Comparison of ENCODE assay signal across 14 mouse cellular contexts in genomic region chr2:109960246-109960645, GRCm38 (mm10). TPM values are rescaled to one million over a fixed set of nuclear protein-coding genes. Genes with fewer than 3 reads are reported as not detected.
DNase-seq lines count a peak whose midpoint lies in the region; ATAC-seq and TF ChIP-seq lines count a peak whose summit lies in the region.
"Had no signal": no experiment of that assay in that cellular context is flagged by ENCODE, and none has a peak within 500 bp of the region (broad histone marks: within the 10 kb centered on the region; RNA-seq: fewer than 3 reads in every experiment).

No protein-coding gene starts in this region.

- H3K27ac ChIP-seq in liver, adult 2 months (replicated peaks; ENCODE audit: insufficient read depth, low read depth, low read length), result no peak overlapping the region
- no peak overlapping the region for H3K27ac ChIP-seq in forebrain, postnatal 0 days (ENCODE audit: low read depth, low read length)
- peak overlapping the region; percentile 67 for H3K27ac ChIP-seq in neural tube, embryonic 13.5 days (replicated peaks)
- H3K27ac ChIP-seq in stomach, postnatal 0 days (replicated peaks), result no peak overlapping the region
- H3K27ac ChIP-seq: intestine, embryonic 15.5 days had no signal

- H3K4me2 ChIP-seq in forebrain, postnatal 0 days (ENCODE audit: low read depth), result no peak overlapping the region
- peak overlapping the region; percentile 35; the same call in 1 of the 2 replicates for H3K4me2 ChIP-seq in neural tube, embryonic 13.5 days
- H3K4me2 ChIP-seq in stomach, postnatal 0 days (replicated peaks; ENCODE audit: low read depth), result no peak overlapping the region
- H3K4me2 ChIP-seq: heart, embryonic 15.5 days; intestine, embryonic 15.5 days; liver, embryonic 11.5 days had no signal

- TF ChIP-seq POLR2A in liver, adult 2 months (IDR thresholded peaks at IDR 0.05; ENCODE audit: extremely low read depth, insufficient read depth, low read length), result no peak
- TF ChIP-seq POLR2A in brain, embryonic 14.5 days (IDR thresholded peaks at IDR 0.05; ENCODE audit: borderline replicate concordance, extremely low read depth, insufficient read depth, insufficient read length, poor library complexity, severe bottlenecking), result no peak

- ATAC-seq in forebrain, postnatal 0 days, result peak; percentile 92
- ATAC-seq in neural tube, embryonic 13.5 days (ENCODE audit: low read depth), result peak; percentile 77
- no peak for ATAC-seq in stomach, postnatal 0 days (ENCODE audit: low FRiP score, low TSS enrichment)
- ATAC-seq: intestine, embryonic 15.5 days; lung, postnatal 0 days; Patski had no signal

- H3K9me3 ChIP-seq in forebrain, postnatal 0 days (ENCODE audit: low read length), result no peaks in the 10 kb centered on the region
- H3K9me3 ChIP-seq in neural tube, embryonic 13.5 days, result no peaks in the 10 kb centered on the region
- no peaks in the 10 kb centered on the region for H3K9me3 ChIP-seq in stomach, postnatal 0 days (ENCODE audit: control insufficient read depth, low read length)
- H3K9me3 ChIP-seq: heart, embryonic 15.5 days; intestine, embryonic 15.5 days had no signal

- H3K4me1 ChIP-seq in liver, adult 2 months (ENCODE audit: control insufficient read depth, insufficient read depth, low read length), result peaks cover 31% of the 10 kb centered on the region
- 0 out of 2 replicates have a peak, but pooled peaks cover 3% of the 10 kb centered on the region for H3K4me1 ChIP-seq in forebrain, postnatal 0 days (ENCODE audit: insufficient read depth)
- peaks cover 35% of the 10 kb centered on the region for H3K4me1 ChIP-seq in neural tube, embryonic 13.5 days (replicated peaks)
- H3K4me1 ChIP-seq in stomach, postnatal 0 days (replicated peaks; ENCODE audit: control insufficient read depth, insufficient read depth), result peaks cover 5% of the 10 kb centered on the region; the same call in 1 of the 2 replicates

- no peak overlapping the region for H3K4me3 ChIP-seq in liver, adult 2 months (ENCODE audit: insufficient read depth, low read depth, low read length)
- no peak overlapping the region for H3K4me3 ChIP-seq in forebrain, postnatal 0 days (ENCODE audit: low read depth, low read length)
- no peak overlapping the region for H3K4me3 ChIP-seq in neural tube, embryonic 13.5 days
- no peak overlapping the region for H3K4me3 ChIP-seq in stomach, postnatal 0 days (ENCODE audit: low read depth, low read length)
- H3K4me3 ChIP-seq: heart, embryonic 15.5 days; intestine, embryonic 15.5 days had no signal

- no peaks in the 10 kb centered on the region for H3K36me3 ChIP-seq in liver, adult 2 months (ENCODE audit: control insufficient read depth, insufficient read depth, low read length)
- H3K36me3 ChIP-seq in forebrain, postnatal 0 days (ENCODE audit: insufficient read depth), result no peaks in the 10 kb centered on the region
- no peaks in the 10 kb centered on the region for H3K36me3 ChIP-seq in neural tube, embryonic 13.5 days
- no peaks in the 10 kb centered on the region for H3K36me3 ChIP-seq in stomach, postnatal 0 days (ENCODE audit: control insufficient read depth, insufficient read depth, low read length)
- H3K36me3 ChIP-seq: heart, embryonic 15.5 days; intestine, embryonic 15.5 days had no signal

- 47% methylated on average over 3 of the region's 3 CpGs for WGBS in liver, adult 2 months
- 10% methylated on average over 3 of the region's 3 CpGs for WGBS in forebrain, postnatal 0 days
- WGBS in neural tube, embryonic 13.5 days, result 23% methylated on average over 3 of the region's 3 CpGs
- 56% methylated on average over 3 of the region's 3 CpGs for WGBS in stomach, postnatal 0 days

- no peak for TF ChIP-seq CTCF in liver, adult 2 months (IDR thresholded peaks at IDR 0.05; ENCODE audit: low read depth, low read length)
- TF ChIP-seq CTCF in brain, embryonic 14.5 days (IDR thresholded peaks at IDR 0.05; ENCODE audit: borderline replicate concordance, extremely low read depth, insufficient read depth, insufficient read length), result no peak
- no peak for TF ChIP-seq CTCF in forebrain, postnatal 0 days (IDR thresholded peaks at IDR 0.05; ENCODE audit: low read depth)
- TF ChIP-seq CTCF in stomach, postnatal 0 days (IDR thresholded peaks at IDR 0.05; ENCODE audit: low read depth), result no peak

- DNase-seq in liver, adult 2 months (ENCODE audit: extremely low read depth, low read depth, low spot score), result peak; percentile 82
- DNase-seq in liver, result no peak
- peak; percentile 96 for DNase-seq in brain, embryonic 14.5 days (ENCODE audit: low read depth)
- DNase-seq in forebrain, postnatal 0 days, result peak; percentile 63
- no peak for DNase-seq in urinary bladder, postnatal 14 days (ENCODE audit: low spot score)
- no peak for DNase-seq in stomach, postnatal 0 days (ENCODE audit: low spot score)
- no peak for DNase-seq in embryo, embryonic 11 days
- DNase-seq: gastrocnemius, postnatal 36 days had no signal

- H3K27me3 ChIP-seq in liver, adult 2 months (ENCODE audit: control insufficient read depth, insufficient read depth, low read length), result no peaks in the 10 kb centered on the region
- H3K27me3 ChIP-seq in forebrain, postnatal 0 days (ENCODE audit: insufficient read depth, low read length), result peaks cover 31% of the 10 kb centered on the region
- no peaks in the 10 kb centered on the region for H3K27me3 ChIP-seq in neural tube, embryonic 13.5 days
- no peaks in the 10 kb centered on the region for H3K27me3 ChIP-seq in stomach, postnatal 0 days (ENCODE audit: control insufficient read depth, insufficient read depth, low read length)
- H3K27me3 ChIP-seq: heart, embryonic 15.5 days; intestine, embryonic 15.5 days; Patski had no signal

- peaks cover 16% of the 10 kb centered on the region; the same call in 1 of the 2 replicates for H3K79me2 ChIP-seq in liver, adult 2 months (ENCODE audit: control insufficient read depth, insufficient read depth, low read length)

- TF ChIP-seq EP300 in stomach, postnatal 0 days (optimal IDR thresholded peaks at IDR 0.05), result no peak

- H3K9ac ChIP-seq in liver, adult 2 months (ENCODE audit: low read depth, low read length), result no peak overlapping the region
- H3K9ac ChIP-seq in forebrain, postnatal 0 days, result no peak overlapping the region
- H3K9ac ChIP-seq in neural tube, embryonic 13.5 days, result no peak overlapping the region
- no peak overlapping the region for H3K9ac ChIP-seq in stomach, postnatal 0 days (ENCODE audit: low read length)
- H3K9ac ChIP-seq: heart, embryonic 15.5 days; intestine, embryonic 15.5 days had no signal

RNA-seq across cellular contexts. Expression of gene Lgr4, which starts 42.8 kb away (rescaled TPM):
- 53.9 and 61.8 TPM in 2 replicates for total RNA-seq in liver, adult 2 months (2014; rRNA removed)
- polyA plus RNA-seq in liver, adult 2 months (2012; rRNA removed), result 16.9 and 19.3 TPM in 2 replicates
- 9.2 and 15.1 TPM in 2 replicates for polyA plus RNA-seq in brain, embryonic 14.5 days (2012; rRNA removed)
- total RNA-seq in forebrain, postnatal 0 days (2014; rRNA removed), result 18.1 and 26.7 TPM in 2 replicates
- polyA plus RNA-seq in forebrain, postnatal 0 days (2015; fragmentation: Nextera tagmentation; extraction: Ambion mirVana), result 4.6 and 5.6 TPM in 2 replicates
- polyA plus RNA-seq in neural tube, embryonic 13.5 days (2015; fragmentation: Nextera tagmentation; extraction: Ambion mirVana), result 10.7 and 11.3 TPM in 2 replicates
- polyA plus RNA-seq in stomach, postnatal 0 days (2015; fragmentation: Nextera tagmentation; extraction: Ambion mirVana), result 15.0 and 16.0 TPM in 2 replicates

RNA-seq across cellular contexts. Expression of gene Ccdc34, which starts 57.4 kb away (rescaled TPM):
- 1.1 and 1.4 TPM in 2 replicates for total RNA-seq in liver, adult 2 months (2014; rRNA removed)
- 0.61 and 0.66 TPM in 2 replicates for polyA plus RNA-seq in liver, adult 2 months (2012; rRNA removed)
- polyA plus RNA-seq in brain, embryonic 14.5 days (2012; rRNA removed), result 28.7 and 34.1 TPM in 2 replicates
- 27.3 and 27.5 TPM in 2 replicates for total RNA-seq in forebrain, postnatal 0 days (2014; rRNA removed)
- polyA plus RNA-seq in forebrain, postnatal 0 days (2015; fragmentation: Nextera tagmentation; extraction: Ambion mirVana), result 26.6 and 27.3 TPM in 2 replicates
- polyA plus RNA-seq in neural tube, embryonic 13.5 days (2015; fragmentation: Nextera tagmentation; extraction: Ambion mirVana), result 34.6 and 36.1 TPM in 2 replicates
- polyA plus RNA-seq in stomach, postnatal 0 days (2015; fragmentation: Nextera tagmentation; extraction: Ambion mirVana), result 16.1 and 18.7 TPM in 2 replicates

Comparison
In these comparisons a context has a peak if more than half of its experiments do, and no peak if none do; other contexts are left out.
1. DNase-seq: peak in liver, adult 2 months (single experiment), brain, embryonic 14.5 days (single experiment) and forebrain, postnatal 0 days (single experiment); none in liver (single experiment), urinary bladder, postnatal 14 days (single experiment), stomach, postnatal 0 days (single experiment) and embryo, embryonic 11 days (single experiment).
2. RNA of gene Ccdc34, which starts 57.4 kb away (polyA plus RNA-seq): 34.6 to 36.1 TPM in neural tube, embryonic 13.5 days, 28.7 to 34.1 TPM in brain, embryonic 14.5 days, 26.6 to 27.3 TPM in forebrain, postnatal 0 days and 16.1 to 18.7 TPM in stomach, postnatal 0 days; 0.61 to 0.66 TPM in liver, adult 2 months; every median in the first group is over 10 times any median in the second.